Mouse (Mus musculus): ENCODE data around the gene Cand2.
A peak's percentile ranks its signal among the peaks of the same experiment; 100 is the strongest.

Cand2 gene

GRCm38 (mm10) chr6:115774501-115774921 lies at the start of gene Cand2:
Cand2 (plus strand) TSS chr6:115774538.
- DNase-seq (ENCODE audit: low read depth, low spot score): peak; percentile 25

- peak; percentile 41 for DNase-seq (ENCODE audit: low read depth, low spot score)
Observed at GRCm38 (mm10) chr6:115727108-115727507, 47.2 kb upstream of the Cand2 start.

GRCm38 (mm10) chr6:115727570-115727969 lies 46.8 kb upstream of the Cand2 start:
- no peak for DNase-seq (ENCODE audit: low read depth, low spot score)

- DNase-seq (ENCODE audit: low read depth, low spot score): no peak
Observed at GRCm38 (mm10) chr6:115730560-115731342, 43.6 kb upstream of the Cand2 start.

GRCm38 (mm10) chr6:115732341-115732928 lies 41.9 kb upstream of the Cand2 start:
- DNase-seq (ENCODE audit: low read depth, low spot score): no peak

- DNase-seq (ENCODE audit: low read depth, low spot score): peak; percentile 35
Observed at GRCm38 (mm10) chr6:115734909-115735308, 39.4 kb upstream of the Cand2 start.

GRCm38 (mm10) chr6:115739056-115739455 lies 35.3 kb upstream of the Cand2 start:
- DNase-seq (ENCODE audit: low read depth, low spot score): no peak

GRCm38 (mm10) chr6:115743569-115743968 lies 30.8 kb upstream of the Cand2 start:
- no peak for DNase-seq (ENCODE audit: low read depth, low spot score)

GRCm38 (mm10) chr6:115746326-115746725 lies 28.0 kb upstream of the Cand2 start:
- DNase-seq (ENCODE audit: low read depth, low spot score): no peak

GRCm38 (mm10) chr6:115755536-115755935 lies 18.8 kb upstream of the Cand2 start:
- no peak for DNase-seq (ENCODE audit: low read depth, low spot score)

- no peak for DNase-seq (ENCODE audit: low read depth, low spot score)
Observed at GRCm38 (mm10) chr6:115758981-115759435, 15.3 kb upstream of the Cand2 start.

GRCm38 (mm10) chr6:115759461-115759860 lies 14.9 kb upstream of the Cand2 start:
- no peak for DNase-seq (ENCODE audit: low read depth, low spot score)

- DNase-seq (ENCODE audit: low read depth, low spot score): no peak
Observed at GRCm38 (mm10) chr6:115760137-115760536, 14.2 kb upstream of the Cand2 start.

GRCm38 (mm10) chr6:115760982-115761381 lies 13.4 kb upstream of the Cand2 start:
- DNase-seq (ENCODE audit: low read depth, low spot score): no peak

GRCm38 (mm10) chr6:115761995-115762756 lies 12.2 kb upstream of the Cand2 start, which contains the start of gene Tmem40:
Tmem40 (minus strand) TSS chr6:115762410.
- DNase-seq (ENCODE audit: low read depth, low spot score): peak; percentile 79

- DNase-seq (ENCODE audit: low read depth, low spot score): peak; percentile 45
Observed at GRCm38 (mm10) chr6:115764179-115764578, 10.2 kb upstream of the Cand2 start.

GRCm38 (mm10) chr6:115767357-115767756 lies 7.0 kb upstream of the Cand2 start:
- DNase-seq (ENCODE audit: low read depth, low spot score): no peak

GRCm38 (mm10) chr6:115768207-115768606 lies 6.1 kb upstream of the Cand2 start:
- DNase-seq (ENCODE audit: low read depth, low spot score): no peak

GRCm38 (mm10) chr6:115770059-115770670 lies 4.2 kb upstream of the Cand2 start:
- DNase-seq (ENCODE audit: low read depth, low spot score): no peak

GRCm38 (mm10) chr6:115770852-115771251 lies 3.5 kb upstream of the Cand2 start:
- DNase-seq (ENCODE audit: low read depth, low spot score): no peak

- no peak for DNase-seq (ENCODE audit: low read depth, low spot score)
Observed at GRCm38 (mm10) chr6:115772201-115772600, 2.1 kb upstream of the Cand2 start.

GRCm38 (mm10) chr6:115772604-115773003 lies 1.7 kb upstream of the Cand2 start:
- no peak for DNase-seq (ENCODE audit: low read depth, low spot score)

Data from brain, adult 2 months (tissue).